Mouse (Mus musculus) kidney, postnatal 0 days (tissue): Measurements from ENCODE around the gene Unc119b. TPM values are rescaled to one million over a fixed set of nuclear protein-coding genes. Genes with fewer than 3 reads are reported as not detected.

Experiments
- ATAC-seq: fragments of 200-750 bp; cut with Nextera tagmentation; replicated peaks from 2 replicates; pipeline ENCODE4 v1.8.0; 2017; ENCODE audit warnings: low read depth, moderate number of reproducible peaks, moderate TSS enrichment, moderate library complexity; ENCODE audit not compliant: low FRiP score
- DNase-seq: peaks from one replicate; pipeline ENCODE4 v3.0.0-alpha.2; 2016; ENCODE audit warnings: low spot score
- H3K27ac ChIP-seq: fragments of 300-500 bp; sonication (generic); 2 replicates; pipeline ENCODE4 v1.5.1; 2014; ENCODE audit warnings: mild to moderate bottlenecking
- H3K27me3 ChIP-seq: fragments of 300-500 bp; sonication (generic); 2 replicates; pipeline ENCODE4 v1.6.1; 2014; ENCODE audit warnings: low read length, mixed read lengths; ENCODE audit not compliant: insufficient read depth
- H3K36me3 ChIP-seq: fragments of 300-500 bp; sonication (generic); 2 replicates; pipeline ENCODE4 v1.6.1; 2014; ENCODE audit warnings: low read length, mixed read lengths; ENCODE audit not compliant: insufficient read depth
- H3K4me1 ChIP-seq: fragments of 300-500 bp; sonication (generic); replicated peaks from 2 replicates; pipeline ENCODE4 v1.6.1; 2014; ENCODE audit warnings: antibody characterized with exemption, low read length, mixed read lengths; ENCODE audit not compliant: insufficient read depth
- H3K4me2 ChIP-seq: fragments of 300-500 bp; sonication (generic); 2 replicates; pipeline ENCODE4 v1.6.1; 2014; ENCODE audit warnings: mild to moderate bottlenecking, low read length, moderate library complexity, mixed read lengths
- H3K4me3 ChIP-seq: fragments of 300-500 bp; sonication (generic); replicated peaks from 2 replicates; pipeline ENCODE4 v1.5.1; 2014; ENCODE audit warnings: low read depth, low read length
- H3K9ac ChIP-seq: fragments of 300-500 bp; sonication (generic); 2 replicates; pipeline ENCODE4 v1.6.1; 2014; ENCODE audit warnings: low read depth, low read length
- H3K9me3 ChIP-seq: fragments of 300-500 bp; sonication (generic); replicated peaks from 2 replicates; pipeline ENCODE4 v1.6.1; 2016; ENCODE audit warnings: low read length, inconsistent platforms, mixed read lengths
- CTCF ChIP-seq: IDR thresholded peaks from 2 replicates; pipeline ENCODE4 v1.5.1; 2016; ENCODE audit warnings: antibody characterized with exemption, low read depth, mild to moderate bottlenecking, moderate library complexity
- WGBS: fragments of 180-500 bp; shearing (Covaris S2); extraction: QIAGEN DNeasy Blood & Tissue Kit; methylation state at CpG from one replicate; pipeline ENCODE4 v1.1.7; 2014; 5-methylcytosine and 5-hydroxymethylcytosine counted together
- polyA plus RNA-seq: library from polyadenylated mRNA; unstranded; fragments of >200 nt; fragmentation: Nextera tagmentation; extraction: Ambion mirVana; gene quantifications from 2 replicates; pipeline ENCODE4 v1.2.1, GENCODE M21; 2015

Unc119b gene
- polyA plus RNA-seq, 1 experiment from 2014 or later = 40.8 TPM

DNA sequence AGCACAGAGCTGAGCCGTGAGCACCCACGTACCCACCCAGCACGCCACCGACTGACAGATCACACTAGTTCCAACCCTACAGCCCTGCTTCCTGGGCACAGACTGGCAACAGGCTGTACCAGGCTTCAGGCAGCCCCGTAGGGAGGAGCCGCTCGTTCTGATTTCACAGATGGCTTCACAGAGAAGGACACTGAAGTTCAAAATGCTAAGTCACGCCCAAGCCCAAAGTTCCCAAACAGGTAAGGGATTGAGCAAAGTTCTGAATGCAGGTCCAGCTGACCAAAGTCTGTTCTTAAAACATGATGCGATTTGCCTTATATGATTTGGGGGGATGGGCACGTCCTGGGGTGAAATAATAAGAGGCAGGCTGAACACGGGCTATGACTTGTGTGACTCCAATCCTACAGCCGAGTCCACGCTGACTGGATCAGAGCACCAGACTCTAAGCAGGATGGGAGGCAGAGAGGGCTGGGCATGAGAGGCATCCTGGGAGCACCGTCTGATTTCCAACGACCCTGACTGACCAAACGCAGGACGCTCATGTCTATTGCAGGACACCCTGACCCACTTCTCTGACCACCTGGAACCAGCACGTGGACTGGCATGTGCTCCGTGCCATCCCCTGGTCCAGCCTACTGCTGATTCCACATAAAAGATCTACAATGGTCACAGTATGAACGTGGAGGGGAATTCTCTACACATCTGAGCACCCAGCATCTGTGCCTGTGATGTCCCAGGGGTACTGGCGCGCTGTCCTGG is 7.2 kb downstream of the Unc119b start:
- 71% methylated on average over 22 of the region's 22 CpGs for WGBS
- Histone ChIP-seq H3K27me3 (no peaks in the 10 kb centered on the region), H3K27ac (no peak overlapping the region), H3K36me3 (peaks cover 32% of the 10 kb centered on the region), H3K4me2 (no peak overlapping the region), H3K9me3 (no peaks in the 10 kb centered on the region), H3K4me1 (0 out of 2 replicates have a peak, but pooled peaks cover 4% of the 10 kb centered on the region), H3K9ac (0 out of 2 replicates have a peak overlapping the region, but pooled peaks have one; percentile 2), H3K4me3 (no peak overlapping the region)
- no peak for DNase-seq
- ATAC-seq = no peak
- no peak for TF ChIP-seq CTCF

DNA sequence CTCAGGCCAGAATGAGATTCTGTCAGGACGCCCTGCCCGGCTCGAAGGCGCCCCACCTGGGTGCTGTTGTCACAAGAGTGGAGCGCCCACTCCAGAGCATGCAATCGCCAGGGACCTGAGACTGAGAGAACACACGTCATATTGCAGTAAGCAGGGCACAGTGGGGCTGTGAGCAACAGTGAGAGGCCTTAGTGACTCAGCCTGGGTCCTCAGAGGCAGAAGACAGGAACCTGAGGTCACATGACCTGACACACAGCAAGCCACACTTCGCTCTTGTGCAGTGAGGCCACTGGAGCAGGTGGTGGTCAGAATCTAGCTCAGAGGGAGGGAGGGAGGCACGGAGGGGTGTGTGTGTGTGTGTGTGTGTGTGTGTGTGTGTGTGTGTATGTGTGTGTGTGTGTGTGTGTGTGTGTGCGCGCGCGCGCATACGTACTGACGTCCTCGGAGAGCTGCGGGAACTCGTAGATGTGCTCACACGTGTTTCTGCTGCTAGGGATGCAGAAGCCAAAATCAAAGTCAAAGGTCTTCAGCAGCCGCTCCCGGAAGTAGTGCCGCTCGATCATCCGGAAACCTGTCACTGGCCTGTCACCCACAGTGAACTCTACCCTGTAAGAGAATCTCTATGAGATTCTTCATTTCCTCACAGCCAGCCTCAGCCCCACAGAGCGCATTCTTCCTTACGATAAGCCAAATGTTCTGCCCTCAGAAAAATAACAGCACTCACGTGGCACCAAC is 8.0 kb downstream of the Unc119b start:
- 72% methylated on average over 28 of the region's 28 CpGs for WGBS
- Histone ChIP-seq H3K4me3 (no peak overlapping the region), H3K27ac (no peak overlapping the region), H3K36me3 (peaks cover 32% of the 10 kb centered on the region), H3K27me3 (no peaks in the 10 kb centered on the region), H3K9ac (0 out of 2 replicates have a peak overlapping the region, but pooled peaks have one; percentile 2), H3K4me1 (0 out of 2 replicates have a peak, but pooled peaks cover 4% of the 10 kb centered on the region), H3K9me3 (no peaks in the 10 kb centered on the region), H3K4me2 (no peak overlapping the region)
- no peak for ATAC-seq
- DNase-seq = no peak
- TF ChIP-seq CTCF = no peak

DNA sequence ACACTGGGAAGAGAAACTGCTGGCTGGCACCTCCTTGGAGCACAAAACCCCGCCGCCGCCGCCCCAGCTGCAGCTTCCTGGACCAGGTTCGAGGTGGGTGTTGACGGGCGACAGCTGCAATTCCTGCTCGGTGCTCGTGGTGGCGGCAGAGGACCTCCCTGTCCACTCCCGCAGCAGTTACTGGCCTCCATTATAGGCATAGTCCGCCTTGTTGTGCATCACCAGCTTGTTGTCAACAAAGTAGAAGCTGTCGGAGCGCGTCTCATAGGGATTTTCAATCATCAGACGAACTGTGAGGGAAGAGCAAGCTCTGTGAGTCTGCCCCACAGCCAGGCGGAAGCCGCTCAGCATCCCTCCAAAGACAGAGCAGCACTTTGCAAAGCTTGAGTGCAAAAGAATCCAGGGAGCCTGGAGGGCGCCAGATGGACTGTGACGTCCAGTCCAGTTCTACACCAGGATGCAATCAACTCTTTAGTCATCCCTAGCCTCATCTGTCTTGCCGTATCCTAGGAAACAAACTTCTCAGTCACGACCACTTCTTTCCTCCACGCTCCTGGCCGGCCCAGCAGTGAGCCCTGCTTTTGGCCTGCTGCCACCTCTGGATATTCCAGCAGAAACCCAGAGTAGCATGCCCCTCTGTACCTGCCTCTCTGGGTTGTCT is 9.4 kb downstream of the Unc119b start:
- H3K36me3 ChIP-seq = peaks cover 32% of the 10 kb centered on the region
- peak; percentile 96 for TF ChIP-seq CTCF
- 14% methylated on average over 24 of the region's 24 CpGs for WGBS
- H3K27me3 ChIP-seq = no peaks in the 10 kb centered on the region
- H3K9me3 ChIP-seq = no peaks in the 10 kb centered on the region
- no peak overlapping the region for H3K4me3 ChIP-seq
- H3K4me2 ChIP-seq = no peak overlapping the region
- no peak overlapping the region for H3K9ac ChIP-seq
- DNase-seq = peak; percentile 94
- 0 out of 2 replicates have a peak, but pooled peaks cover 4% of the 10 kb centered on the region for H3K4me1 ChIP-seq
- peak; percentile 68 for ATAC-seq
- H3K27ac ChIP-seq = no peak overlapping the region; the same call in 1 of the 2 replicates

- Histone ChIP-seq H3K4me3 (no peak overlapping the region), H3K9me3 (no peaks in the 10 kb centered on the region), H3K36me3 (peaks cover 29% of the 10 kb centered on the region), H3K27ac (no peak overlapping the region), H3K4me1 (0 out of 2 replicates have a peak, but pooled peaks cover 4% of the 10 kb centered on the region), H3K4me2 (no peak overlapping the region), H3K9ac (no peak overlapping the region), H3K27me3 (no peaks in the 10 kb centered on the region)
- WGBS = 91% methylated on average over 6 of the region's 6 CpGs
- DNase-seq (no peak), ATAC-seq (no peak)
- no peak for TF ChIP-seq CTCF
Observed at GRCm38 (mm10) chr5:115124690-115125089, 10.1 kb downstream of the Unc119b start.

- no peak overlapping the region for H3K4me2 ChIP-seq
- H3K9ac ChIP-seq = no peak overlapping the region
- TF ChIP-seq CTCF = no peak
- H3K4me3 ChIP-seq = no peak overlapping the region
- ATAC-seq (no peak), DNase-seq (no peak)
- H3K27me3 ChIP-seq = no peaks in the 10 kb centered on the region
- peaks cover 19% of the 10 kb centered on the region; the same call in 1 of the 2 replicates for H3K36me3 ChIP-seq
- WGBS = 66% methylated on average over 5 of the region's 5 CpGs
- no peak overlapping the region for H3K27ac ChIP-seq
- no peaks in the 10 kb centered on the region for H3K9me3 ChIP-seq
- H3K4me1 ChIP-seq = 0 out of 2 replicates have a peak, but pooled peaks cover 4% of the 10 kb centered on the region
Observed at GRCm38 (mm10) chr5:115120978-115121377, 13.8 kb downstream of the Unc119b start.
